Mouse (Mus musculus): ENCODE data around the gene Lamb2. TPM values are rescaled to one million over a fixed set of nuclear protein-coding genes. Genes with fewer than 3 reads are reported as not detected.

Lamb2 gene
- polyA plus RNA-seq, 1 experiment from 2014 or later, result 10.9 TPM

- Histone ChIP-seq H3K9me3 (replicated peaks) (no peaks in the 10 kb centered on the region), H3K9ac (no peak overlapping the region), H3K4me1 (peaks cover 9% of the 10 kb centered on the region), H3K4me2 (no peak overlapping the region), H3K36me3 (peaks cover 73% of the 10 kb centered on the region), H3K27me3 (replicated peaks) (no peaks in the 10 kb centered on the region), H3K27ac (no peak overlapping the region), H3K4me3 (no peak overlapping the region)
- ATAC-seq, result no peak
- 79% methylated on average over 3 of the region's 3 CpGs for WGBS (ENCODE audit: insufficient replicate concordance)
Measured at GRCm38 (mm10) chr9:108525400-108525799, 45.9 kb downstream of the Lamb2 start.

DNA sequence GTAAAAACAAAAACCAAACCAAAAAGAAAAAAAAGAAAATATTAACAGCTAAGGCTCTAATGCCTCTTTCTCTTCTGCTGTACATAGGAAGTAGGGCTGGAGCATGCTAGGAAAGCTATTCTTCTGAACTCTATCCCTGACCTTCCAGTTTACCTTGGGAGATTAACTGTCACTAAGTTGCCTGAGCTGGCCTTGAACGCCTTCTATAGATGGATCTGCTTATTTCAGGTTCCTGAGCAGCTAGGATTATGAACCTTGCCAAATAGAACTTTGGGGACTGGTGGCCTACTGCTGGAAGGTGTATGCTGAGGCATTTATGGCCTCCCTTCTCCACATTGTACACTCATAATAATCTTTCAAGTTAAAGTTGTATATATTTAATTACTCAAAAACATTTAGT, 51.4 kb downstream of the Lamb2 start:
- ATAC-seq, result no peak
- Histone ChIP-seq H3K4me1 (0 out of 2 replicates have a peak, but pooled peaks cover 1% of the 10 kb centered on the region), H3K36me3 (peaks cover 90% of the 10 kb centered on the region), H3K9me3 (replicated peaks) (no peaks in the 10 kb centered on the region), H3K27me3 (replicated peaks) (no peaks in the 10 kb centered on the region), H3K4me2 (no peak overlapping the region), H3K9ac (no peak overlapping the region), H3K4me3 (no peak overlapping the region), H3K27ac (no peak overlapping the region)
- WGBS (ENCODE audit: insufficient replicate concordance), result 82% methylated on average over 1 of the region's 1 CpGs

DNA sequence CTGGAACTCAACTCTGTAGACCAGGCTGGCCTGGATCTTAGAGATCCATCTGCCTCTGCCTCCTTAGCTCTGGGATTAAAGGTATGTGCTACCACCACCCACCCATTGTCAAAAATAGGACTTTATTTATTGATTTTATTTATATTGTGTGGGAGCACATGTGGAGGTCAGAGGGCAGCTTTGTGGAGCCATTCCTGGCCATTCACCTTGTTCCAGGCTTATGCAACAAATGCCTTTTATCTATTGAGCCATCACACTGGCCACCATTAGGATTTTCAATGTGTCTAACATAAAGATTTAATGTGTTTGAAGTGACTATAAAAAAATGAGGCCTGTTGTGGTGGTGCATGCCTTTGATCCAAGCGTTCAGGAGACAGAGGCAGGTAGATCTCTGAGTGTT, 52.0 kb downstream of the Lamb2 start:
- H3K27ac ChIP-seq, result no peak overlapping the region
- no peaks in the 10 kb centered on the region for H3K4me1 ChIP-seq
- peaks cover 95% of the 10 kb centered on the region for H3K36me3 ChIP-seq
- H3K9ac ChIP-seq, result no peak overlapping the region
- ATAC-seq, result no peak
- H3K27me3 ChIP-seq (replicated peaks), result no peaks in the 10 kb centered on the region
- H3K4me3 ChIP-seq, result no peak overlapping the region
- no peak overlapping the region for H3K4me2 ChIP-seq
- H3K9me3 ChIP-seq (replicated peaks), result no peaks in the 10 kb centered on the region
- 84% methylated on average over 1 of the region's 1 CpGs for WGBS (ENCODE audit: insufficient replicate concordance)

Other genes starting within 250 kb of the Lamb2 start
- gene Dag1, start 215.8 kb upstream of the Lamb2 start, polyA plus RNA-seq (2016; fragmentation: Nextera tagmentation; extraction: Ambion mirVana), result 20.7 and 22.1 TPM in 2 replicates
- 5.8 and 7.9 TPM in 2 replicates for gene Nicn1, start 189.3 kb upstream of the Lamb2 start, polyA plus RNA-seq (2016; fragmentation: Nextera tagmentation; extraction: Ambion mirVana)
- gene Amt, start 182.9 kb upstream of the Lamb2 start, polyA plus RNA-seq (2016; fragmentation: Nextera tagmentation; extraction: Ambion mirVana), result 10.9 and 12.9 TPM in 2 replicates
- gene Rhoa, start 173.6 kb upstream of the Lamb2 start, polyA plus RNA-seq (2016; fragmentation: Nextera tagmentation; extraction: Ambion mirVana), result 249 and 259 TPM in 2 replicates
- gene Tcta, start 173.6 kb upstream of the Lamb2 start, polyA plus RNA-seq (2016; fragmentation: Nextera tagmentation; extraction: Ambion mirVana), result 13.4 TPM in 2 replicates
- 5,938 and 5,957 TPM in 2 replicates for gene Gpx1, start 140.8 kb upstream of the Lamb2 start, polyA plus RNA-seq (2016; fragmentation: Nextera tagmentation; extraction: Ambion mirVana)
- gene Usp4, start 131.9 kb upstream of the Lamb2 start, polyA plus RNA-seq (2016; fragmentation: Nextera tagmentation; extraction: Ambion mirVana), result 87.4 and 92.1 TPM in 2 replicates
- gene 1700102P08Rik, start 86.9 kb upstream of the Lamb2 start, polyA plus RNA-seq (2016; fragmentation: Nextera tagmentation; extraction: Ambion mirVana), result 0.32 and 0.59 TPM in 2 replicates
- 0.55 TPM in 2 replicates for gene Ccdc36, start 51.3 kb upstream of the Lamb2 start, polyA plus RNA-seq (2016; fragmentation: Nextera tagmentation; extraction: Ambion mirVana)
- gene BC048562, start 43.3 kb upstream of the Lamb2 start, polyA plus RNA-seq (2016; fragmentation: Nextera tagmentation; extraction: Ambion mirVana), result not detected in 2 replicates
- 28.5 and 32.9 TPM in 2 replicates for gene Ccdc71, start 19.2 kb upstream of the Lamb2 start, polyA plus RNA-seq (2016; fragmentation: Nextera tagmentation; extraction: Ambion mirVana)
- 17.7 and 18.8 TPM in 2 replicates for gene Klhdc8b, start 18.2 kb upstream of the Lamb2 start, polyA plus RNA-seq (2016; fragmentation: Nextera tagmentation; extraction: Ambion mirVana)
- gene Usp19, start 10.9 kb downstream of the Lamb2 start, polyA plus RNA-seq (2016; fragmentation: Nextera tagmentation; extraction: Ambion mirVana), result 48.0 and 52.1 TPM in 2 replicates
- 74.4 and 79.9 TPM in 2 replicates for gene Qars, start 28.0 kb downstream of the Lamb2 start, polyA plus RNA-seq (2016; fragmentation: Nextera tagmentation; extraction: Ambion mirVana)
- 78.6 and 81.6 TPM in 2 replicates for gene Qrich1, start 37.1 kb downstream of the Lamb2 start, polyA plus RNA-seq (2016; fragmentation: Nextera tagmentation; extraction: Ambion mirVana)
- gene Impdh2, start 80.5 kb downstream of the Lamb2 start, polyA plus RNA-seq (2016; fragmentation: Nextera tagmentation; extraction: Ambion mirVana), result 173 and 184 TPM in 2 replicates
- gene Ndufaf3, start 87.7 kb downstream of the Lamb2 start, polyA plus RNA-seq (2016; fragmentation: Nextera tagmentation; extraction: Ambion mirVana), result 34.8 and 38.9 TPM in 2 replicates
- 52.7 and 58.9 TPM in 2 replicates for gene Dalrd3, start 90.2 kb downstream of the Lamb2 start, polyA plus RNA-seq (2016; fragmentation: Nextera tagmentation; extraction: Ambion mirVana)
- gene Wdr6, start 99.0 kb downstream of the Lamb2 start, polyA plus RNA-seq (2016; fragmentation: Nextera tagmentation; extraction: Ambion mirVana), result 28.3 and 29.3 TPM in 2 replicates
- gene P4htm, start 117.9 kb downstream of the Lamb2 start, polyA plus RNA-seq (2016; fragmentation: Nextera tagmentation; extraction: Ambion mirVana), result 1.1 and 1.4 TPM in 2 replicates
- 40.4 and 41.3 TPM in 2 replicates for gene Arih2, start 169.7 kb downstream of the Lamb2 start, polyA plus RNA-seq (2016; fragmentation: Nextera tagmentation; extraction: Ambion mirVana)
- 25.2 and 26.7 TPM in 2 replicates for gene Slc25a20, start 182.4 kb downstream of the Lamb2 start, polyA plus RNA-seq (2016; fragmentation: Nextera tagmentation; extraction: Ambion mirVana)
- 15.5 and 17.5 TPM in 2 replicates for gene Prkar2a, start 209.6 kb downstream of the Lamb2 start, polyA plus RNA-seq (2016; fragmentation: Nextera tagmentation; extraction: Ambion mirVana)